Mouse (Mus musculus): Measurements from ENCODE around the gene Chmp1a.

DNA sequence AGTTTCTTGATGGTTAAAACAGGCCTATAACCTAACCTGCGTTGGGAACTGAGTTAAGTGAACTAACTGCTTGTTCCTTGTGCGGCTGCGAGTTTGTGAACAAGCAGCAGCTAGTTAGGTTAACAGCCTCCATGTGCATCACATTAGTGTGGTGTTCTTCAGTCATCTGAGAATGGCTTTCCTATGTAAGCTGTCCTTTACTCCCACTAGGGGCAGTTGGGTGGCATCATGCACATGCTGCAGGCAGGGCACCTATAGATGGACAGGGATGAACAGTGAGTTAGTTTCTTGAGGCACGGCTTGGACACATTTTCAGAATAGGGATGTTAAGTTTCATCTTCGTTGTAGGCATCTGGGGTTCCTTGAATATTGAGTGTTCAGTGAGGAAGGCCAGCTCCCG lies 42.6 kb upstream of the Chmp1a start:
- TF ChIP-seq CTCF (IDR thresholded peaks at IDR 0.05; ENCODE audit: low read depth, low read length): no peak
- no peak for TF ChIP-seq GATA1 (IDR thresholded peaks at IDR 0.05; ENCODE audit: borderline replicate concordance, low read length)
- TF ChIP-seq TAL1 (conservative IDR thresholded peaks at IDR 0.05; ENCODE audit: low read depth, low read length): no peak
- TF ChIP-seq POLR2AphosphoS5 (IDR thresholded peaks at IDR 0.05; ENCODE audit: insufficient replicate concordance, low read depth, low read length): no peak
- TF ChIP-seq GATA2 (IDR thresholded peaks at IDR 0.05; ENCODE audit: borderline replicate concordance, low read depth, low read length): no peak

Measured in G1E (cell line).